Mouse (Mus musculus): ENCODE measurements around the gene Zhx3.

Gene Zhx3

DNA sequence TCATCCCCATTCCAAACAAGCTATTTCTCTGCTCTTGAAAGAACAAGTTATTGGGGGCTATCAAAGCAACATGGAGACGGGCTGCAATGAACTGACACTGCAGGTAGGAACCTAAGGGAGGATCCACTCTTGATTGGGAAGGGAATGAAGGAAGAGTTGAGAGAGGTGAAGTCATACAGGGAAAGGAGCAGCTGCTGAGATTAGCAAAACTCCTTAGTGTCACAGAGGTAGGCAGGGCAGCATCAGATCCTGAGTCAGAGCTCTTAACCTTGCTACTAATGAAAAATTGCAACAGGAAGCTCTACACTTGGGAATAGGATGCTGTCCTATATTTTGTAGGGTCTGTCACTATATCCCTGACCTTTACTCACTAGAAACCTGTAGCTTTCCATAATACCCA, 71.8 kb downstream of the Zhx3 start:
- DNase-seq, result no peak

DNA sequence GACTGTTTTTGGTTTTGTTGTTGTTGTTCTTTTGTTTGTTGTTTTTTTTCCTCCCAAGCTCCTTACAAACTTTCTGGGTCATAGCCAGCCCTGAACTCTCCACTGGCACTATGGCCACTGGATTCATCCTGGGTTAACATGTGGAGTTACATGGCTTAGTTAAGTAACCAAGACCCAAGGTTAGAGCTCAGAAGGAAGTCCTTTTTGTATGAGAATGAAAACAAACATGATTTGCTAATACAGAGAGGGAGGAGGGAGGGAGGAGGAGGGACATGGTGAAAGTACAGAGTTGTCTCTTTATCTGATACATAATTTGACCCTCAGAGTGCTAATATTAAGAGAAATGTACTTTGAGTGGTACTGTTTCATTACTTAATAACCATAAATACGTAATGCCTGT, 74.6 kb downstream of the Zhx3 start:
- DNase-seq, result peak; percentile 33

DNA sequence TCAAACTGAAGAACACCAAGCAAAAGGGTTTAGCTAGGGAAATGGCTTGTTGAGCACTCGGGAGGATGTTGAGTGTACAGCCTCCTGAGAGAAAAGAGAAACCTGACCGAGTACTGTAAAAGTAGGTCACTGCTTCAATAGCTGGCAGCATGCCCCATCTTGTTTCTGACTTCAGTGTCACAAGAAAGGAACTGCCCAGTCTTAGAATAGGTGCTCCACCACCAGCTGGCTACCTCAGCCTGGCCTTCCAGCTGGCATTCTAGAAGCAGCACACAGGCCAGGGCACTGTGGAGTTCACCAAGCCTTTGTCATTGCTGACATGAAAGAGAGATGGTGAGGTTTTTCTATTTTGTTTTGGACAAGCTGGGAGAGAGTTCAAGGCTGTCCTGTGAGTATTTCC, 75.8 kb downstream of the Zhx3 start:
- DNase-seq, result peak; percentile 87

DNA sequence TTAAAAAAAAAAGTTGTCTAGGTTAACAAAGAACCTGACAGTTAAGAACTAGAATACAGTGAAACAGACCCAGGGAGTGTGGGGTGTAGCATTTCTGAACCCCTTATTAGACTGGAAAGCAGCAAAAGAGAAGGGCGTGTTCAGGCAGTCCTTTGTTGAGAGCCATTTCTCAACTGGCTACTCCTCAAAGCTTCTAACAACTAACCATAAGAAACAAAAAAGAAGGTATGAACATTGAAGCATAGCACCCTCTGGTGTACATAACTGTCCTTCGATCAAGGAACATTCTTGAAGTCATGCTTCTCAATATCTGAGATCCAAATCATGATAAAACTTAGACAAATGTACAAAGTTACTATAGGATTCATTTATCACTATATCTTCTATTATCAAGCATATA, 79.7 kb downstream of the Zhx3 start:
- DNase-seq, result no peak

DNA sequence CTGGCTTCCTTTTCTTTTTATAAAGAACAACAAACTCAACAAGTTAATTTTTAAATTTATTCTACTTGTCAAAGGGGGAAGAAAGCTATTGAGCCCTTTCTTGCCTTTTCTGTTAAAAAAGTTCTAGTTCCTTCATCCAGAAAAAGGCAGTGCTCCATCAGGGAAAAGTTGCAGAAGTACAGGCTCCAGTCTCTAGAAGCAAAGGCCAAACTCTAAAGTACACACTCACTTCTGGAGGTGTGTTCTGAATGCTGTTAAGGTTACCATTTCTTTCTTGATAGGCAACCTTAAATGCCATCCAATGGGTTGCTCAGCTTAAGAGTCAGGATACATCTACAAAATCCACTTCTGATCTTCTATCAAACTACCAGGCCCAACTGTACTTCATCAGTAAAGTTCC, 83.1 kb downstream of the Zhx3 start:
- no peak for DNase-seq

DNA sequence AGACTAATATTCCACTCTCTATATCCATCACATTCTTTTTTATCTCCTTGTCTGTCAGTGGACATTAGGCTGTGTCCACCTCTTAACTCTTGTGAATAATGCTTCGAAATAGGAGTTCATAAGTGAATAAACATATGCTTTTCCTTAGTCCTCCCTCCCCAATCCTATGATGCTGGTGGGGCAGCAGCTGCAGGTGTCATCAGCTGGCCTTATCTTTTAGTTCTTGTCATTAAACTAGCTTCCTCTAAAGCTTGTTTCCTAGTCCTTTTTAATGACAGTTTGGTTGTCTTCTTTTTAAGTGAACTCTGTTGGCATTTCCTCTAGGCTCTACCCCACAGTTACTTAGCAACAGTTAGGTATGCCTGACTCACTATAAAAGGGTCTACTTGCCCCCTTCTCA, 83.8 kb downstream of the Zhx3 start:
- no peak for DNase-seq

DNA sequence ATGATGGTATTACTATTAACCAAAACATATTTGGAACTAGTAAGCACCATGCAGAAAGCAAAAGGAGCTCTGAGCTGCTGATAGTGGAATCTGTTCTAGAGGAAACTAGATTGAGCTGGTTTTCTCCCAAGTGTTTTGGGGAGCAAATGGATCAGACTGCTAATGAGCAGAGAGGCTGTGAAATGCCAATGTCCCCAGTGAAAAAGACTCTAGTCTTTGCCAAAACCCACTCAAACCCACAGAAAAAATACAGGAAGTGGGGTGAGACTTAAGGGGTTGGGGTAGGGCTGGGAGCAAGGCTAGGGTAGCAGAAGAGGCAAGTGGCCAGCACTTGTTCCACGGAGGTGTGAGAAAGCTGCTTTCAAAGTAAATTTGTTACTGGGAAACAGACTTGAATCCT, 86.5 kb downstream of the Zhx3 start:
- DNase-seq, result no peak

DNA sequence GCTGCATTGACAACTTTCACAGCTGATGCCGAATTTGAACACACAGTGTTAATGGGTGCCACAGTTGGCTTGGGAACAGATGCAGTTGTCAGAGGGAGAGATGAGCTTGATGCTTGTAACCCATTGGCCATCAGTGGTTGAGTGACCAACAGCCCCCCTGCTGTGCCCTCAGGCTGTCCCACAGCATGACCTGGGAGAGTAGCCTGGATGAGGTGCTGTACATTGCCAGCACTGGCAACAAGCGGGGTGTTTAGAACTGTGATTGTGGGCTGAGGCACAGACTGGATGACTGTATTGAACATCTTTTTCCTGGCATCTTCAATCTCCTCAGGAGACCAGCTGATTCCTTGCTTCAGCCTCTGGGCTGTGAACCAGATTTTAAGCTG, 92.0 kb downstream of the Zhx3 start:
- no peak for DNase-seq

DNA sequence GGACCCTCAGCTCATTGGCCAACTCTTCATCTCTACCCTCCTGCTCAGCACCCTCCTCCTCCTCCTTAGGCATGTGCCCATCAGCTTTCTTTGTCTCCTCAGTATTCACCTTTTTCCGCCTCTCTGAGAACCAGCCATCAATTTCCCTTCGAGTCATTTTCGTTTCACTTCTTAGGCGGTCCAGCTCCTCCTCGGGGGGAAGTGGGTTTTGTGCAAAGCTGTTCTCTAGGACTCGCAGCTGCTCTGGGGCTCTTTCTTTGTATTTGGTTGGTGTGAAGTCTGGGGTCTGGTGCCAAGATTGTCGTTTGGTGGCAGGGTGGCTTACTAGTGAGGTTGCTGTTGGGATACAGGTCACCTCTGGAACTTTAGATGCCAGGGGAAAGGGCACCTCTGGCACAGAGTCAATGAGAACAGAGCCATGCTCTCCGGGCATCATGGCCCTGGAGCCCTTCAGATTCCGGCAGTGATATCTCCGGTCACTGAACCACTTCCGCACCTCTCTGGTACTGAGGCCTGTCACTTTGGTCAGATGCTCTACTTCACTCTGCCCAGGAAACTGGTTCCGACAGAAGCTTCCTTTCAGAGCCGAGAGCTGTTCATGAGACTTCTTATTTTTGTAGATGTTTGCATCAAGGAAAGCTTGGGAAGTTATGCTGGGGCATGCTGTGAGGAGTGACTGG, 92.5 kb downstream of the Zhx3 start:
- no peak for DNase-seq

DNA sequence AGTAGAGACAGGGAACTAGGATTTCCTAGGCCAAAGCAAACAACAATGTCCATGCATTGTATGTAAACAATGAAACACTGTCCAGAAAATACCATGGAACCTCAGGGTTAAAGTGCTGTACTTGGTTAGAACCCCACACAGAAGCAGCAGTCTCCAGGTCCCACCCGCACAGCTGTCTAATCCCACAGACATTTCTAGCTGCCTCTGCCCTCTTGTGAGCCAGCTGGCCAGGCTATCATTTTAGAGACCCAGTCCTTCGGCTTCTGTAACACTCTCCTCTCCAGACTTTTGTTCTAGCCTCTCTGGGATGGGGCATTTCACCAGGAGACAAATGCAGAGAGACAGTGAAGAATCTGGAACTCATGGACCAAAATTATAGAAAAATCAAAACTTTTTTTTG, 94.8 kb downstream of the Zhx3 start:
- DNase-seq, result no peak

DNA sequence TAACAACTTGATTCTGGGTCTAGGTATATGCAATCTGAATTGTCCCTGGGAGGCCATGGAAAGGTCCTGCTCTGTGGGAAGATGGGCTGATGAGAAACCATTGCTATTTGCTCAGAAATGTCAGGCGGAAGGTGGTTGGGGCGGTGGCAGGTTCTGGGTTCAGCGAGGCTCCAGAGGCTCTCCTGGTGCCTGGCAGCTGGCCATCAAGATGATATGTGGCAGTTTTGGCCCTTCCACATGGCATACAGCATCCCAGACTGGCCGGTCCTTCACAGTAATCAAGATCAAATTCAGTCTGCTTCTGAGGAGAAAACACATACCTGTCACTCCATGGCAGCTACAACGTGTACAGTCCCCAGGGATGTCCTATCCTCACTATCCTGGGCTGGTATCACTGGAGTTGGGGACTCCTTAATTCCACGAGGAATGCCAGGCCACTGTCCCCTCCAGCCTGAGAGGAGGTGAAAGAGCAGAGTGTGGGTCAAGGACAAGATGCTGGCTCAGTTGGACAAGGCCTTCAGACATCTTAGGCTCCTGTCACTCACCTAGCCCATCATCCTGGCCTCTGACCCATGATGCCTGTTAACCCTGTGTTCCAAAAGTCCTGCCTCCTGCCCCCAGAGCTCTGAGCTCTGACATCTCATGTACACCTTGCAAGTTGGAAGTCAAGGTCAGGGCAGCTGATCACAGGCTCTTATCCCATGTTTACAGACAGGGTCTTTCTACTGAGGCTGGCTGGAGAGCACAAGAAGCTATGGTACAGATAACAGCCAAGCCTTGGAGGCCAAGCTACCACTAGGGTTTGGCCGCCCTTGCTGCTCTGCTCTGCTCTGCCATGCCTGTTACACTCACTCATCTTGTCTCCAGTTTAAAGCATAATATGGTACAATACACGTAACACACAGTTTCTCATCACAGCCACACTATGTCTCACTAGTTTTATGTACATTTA, 101.2 kb downstream of the Zhx3 start:
- no peak for DNase-seq

DNA sequence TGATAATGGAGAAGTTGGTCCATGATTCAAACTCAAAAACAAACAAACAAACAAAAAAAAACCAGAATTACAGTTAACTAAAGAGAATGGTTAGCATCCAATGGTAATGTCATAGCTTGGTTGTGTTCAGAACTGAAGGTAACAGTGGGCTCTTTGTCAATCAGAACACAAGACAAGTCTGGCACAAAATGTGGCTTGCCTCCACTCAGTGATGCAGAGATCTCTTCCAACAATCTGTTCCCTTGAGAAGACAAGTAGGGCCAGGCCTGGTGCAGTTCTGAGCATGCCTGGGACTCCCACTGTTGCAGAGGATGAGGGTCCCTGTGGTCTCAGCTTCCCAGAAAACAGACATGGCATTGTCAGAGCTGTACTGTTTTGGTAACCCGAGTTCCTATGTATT, 101.9 kb downstream of the Zhx3 start:
- DNase-seq, result no peak

DNA sequence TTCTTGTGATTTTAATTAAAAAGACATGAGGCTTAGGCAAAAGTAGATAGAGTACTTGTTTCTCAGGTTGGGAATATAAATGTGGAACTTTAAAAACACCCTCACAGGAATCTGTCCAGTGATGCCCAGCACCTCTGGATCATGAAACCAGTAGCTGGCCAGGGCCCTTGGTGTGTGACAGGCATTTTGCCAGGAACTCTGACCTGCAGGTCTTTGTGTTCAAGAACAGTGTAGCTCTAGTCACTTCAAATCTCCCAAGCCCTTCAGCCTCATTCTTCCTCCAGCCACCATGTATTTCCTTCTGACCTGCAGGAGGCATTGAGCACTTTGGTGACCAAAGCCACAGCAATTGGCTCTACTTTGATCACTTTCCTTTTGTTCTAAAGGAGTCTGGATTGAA, 102.4 kb downstream of the Zhx3 start:
- DNase-seq, result peak; percentile 42

DNA sequence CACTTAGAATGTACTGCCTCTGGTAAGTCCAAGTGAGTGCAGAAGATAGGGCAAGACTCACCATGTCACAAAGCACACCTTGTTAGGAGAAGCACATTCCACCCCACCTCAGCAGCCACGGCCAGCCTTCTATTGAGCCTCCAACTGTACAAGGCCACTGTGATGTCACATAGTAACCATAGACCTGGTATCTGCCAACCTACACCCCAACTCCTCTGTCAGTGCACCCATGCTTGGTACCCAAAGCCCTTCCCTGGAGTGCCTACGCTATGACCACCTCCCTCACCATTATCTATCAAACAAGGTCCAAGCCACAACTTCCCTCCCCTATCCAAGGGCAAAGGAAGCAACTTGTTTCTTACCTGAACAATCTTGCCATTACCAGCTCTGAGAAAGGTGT, 103.8 kb downstream of the Zhx3 start:
- no peak for DNase-seq

DNA sequence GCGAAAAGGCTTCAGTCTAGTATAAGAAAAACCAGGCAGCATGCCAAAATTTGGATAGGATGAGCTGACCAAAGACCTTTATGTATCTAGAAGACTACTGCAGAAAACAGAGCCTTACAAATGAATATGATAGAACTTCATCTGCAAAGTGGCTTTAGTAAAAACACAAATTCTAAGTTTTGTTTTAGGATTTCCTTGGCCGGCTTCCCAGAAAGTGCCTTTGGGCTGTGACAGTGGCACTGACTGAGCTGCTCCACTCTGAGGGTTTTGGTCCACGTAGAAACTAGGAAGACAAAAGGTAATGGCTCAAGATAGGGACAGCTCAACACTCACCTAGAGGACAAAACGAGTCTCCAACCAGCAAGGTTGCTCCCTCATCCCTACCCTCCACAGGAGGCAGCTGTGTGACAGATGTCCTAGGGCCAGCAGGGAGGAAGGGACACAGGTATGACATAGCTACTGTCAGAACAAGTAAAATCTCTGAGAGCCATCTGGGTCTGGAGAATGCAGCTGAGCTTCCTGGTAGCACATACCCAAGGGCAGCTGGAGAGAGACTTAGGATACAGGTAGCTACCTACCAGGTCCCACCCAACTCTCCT, 104.6 kb downstream of the Zhx3 start:
- no peak for DNase-seq

DNA sequence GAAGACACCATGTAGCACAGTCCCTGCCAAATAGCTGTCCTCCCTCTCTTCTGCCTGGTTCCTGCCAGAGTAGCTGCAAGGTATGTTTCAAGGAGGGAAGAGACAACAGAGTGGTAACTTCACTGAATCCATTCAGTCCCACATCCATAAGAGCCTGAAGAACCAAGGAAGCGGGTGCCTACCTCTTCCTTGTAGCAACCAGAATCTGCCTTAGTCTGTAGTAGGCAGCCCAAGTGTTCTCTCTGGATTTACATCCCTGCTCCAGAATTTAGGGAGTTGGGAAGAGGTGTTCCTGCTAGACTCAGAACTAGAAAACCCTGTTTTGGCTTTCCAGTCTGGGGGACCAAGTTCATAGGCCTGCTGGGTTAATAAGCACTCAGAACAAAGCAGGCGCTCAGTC, 105.6 kb downstream of the Zhx3 start:
- DNase-seq, result no peak

DNA sequence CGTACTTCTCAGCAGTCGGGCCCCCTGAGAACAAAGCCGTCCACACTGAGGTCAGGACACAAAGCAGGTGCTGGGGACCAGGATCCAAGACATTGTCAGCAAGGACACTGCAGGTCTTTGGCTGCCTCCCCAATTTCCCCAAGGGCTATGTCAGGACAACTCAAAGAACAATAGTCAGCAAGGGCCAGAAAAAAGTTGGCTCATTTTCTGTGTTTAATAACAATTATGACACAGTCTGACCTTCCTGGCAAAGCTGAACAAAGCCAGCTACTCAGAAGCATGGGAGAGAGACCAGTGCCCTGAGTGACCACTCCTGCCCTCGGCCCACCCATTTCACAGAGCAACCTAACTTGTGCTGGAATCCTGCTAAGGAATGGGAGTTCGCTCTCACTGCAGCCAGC, 106.4 kb downstream of the Zhx3 start:
- DNase-seq, result peak; percentile 80

DNA sequence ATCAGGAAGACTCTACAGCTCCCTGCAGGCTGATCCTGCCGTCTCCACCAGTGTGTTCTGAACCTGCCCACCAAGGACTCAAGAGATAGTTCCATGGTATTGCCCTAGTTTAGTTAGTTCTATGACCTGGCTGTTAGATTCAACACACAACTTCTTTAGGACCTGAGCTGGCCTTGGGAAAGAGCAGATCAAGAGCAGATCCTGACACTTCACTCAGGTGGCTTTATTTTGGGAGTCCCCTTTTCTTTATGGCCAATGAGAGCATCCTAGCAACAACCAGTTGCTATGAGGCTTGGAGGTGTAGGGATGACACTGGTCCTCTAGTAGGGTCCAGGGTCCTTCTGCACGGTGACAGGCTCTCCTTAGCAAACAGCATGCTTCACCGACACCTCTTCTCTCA, 107.7 kb downstream of the Zhx3 start:
- no peak for DNase-seq

DNA sequence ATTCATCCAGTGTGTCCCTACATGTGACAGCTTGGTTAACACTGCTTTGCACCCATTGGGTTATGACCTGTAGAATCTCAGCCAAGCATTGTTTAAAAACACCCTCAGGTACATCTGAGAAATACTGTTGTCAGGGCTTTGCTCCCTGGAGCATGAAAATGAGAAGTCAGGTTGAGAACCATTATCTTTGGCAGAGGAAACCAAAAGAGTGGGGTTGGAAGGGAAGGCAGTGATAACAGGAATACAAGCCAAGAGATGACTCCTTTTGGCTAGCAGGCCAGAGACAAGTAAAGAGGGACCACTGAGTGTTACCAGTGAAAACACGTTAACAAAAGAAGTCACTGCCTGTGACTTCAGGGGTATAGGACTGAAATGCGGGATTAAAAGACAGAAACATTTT, 108.4 kb downstream of the Zhx3 start:
- DNase-seq, result no peak

DNA sequence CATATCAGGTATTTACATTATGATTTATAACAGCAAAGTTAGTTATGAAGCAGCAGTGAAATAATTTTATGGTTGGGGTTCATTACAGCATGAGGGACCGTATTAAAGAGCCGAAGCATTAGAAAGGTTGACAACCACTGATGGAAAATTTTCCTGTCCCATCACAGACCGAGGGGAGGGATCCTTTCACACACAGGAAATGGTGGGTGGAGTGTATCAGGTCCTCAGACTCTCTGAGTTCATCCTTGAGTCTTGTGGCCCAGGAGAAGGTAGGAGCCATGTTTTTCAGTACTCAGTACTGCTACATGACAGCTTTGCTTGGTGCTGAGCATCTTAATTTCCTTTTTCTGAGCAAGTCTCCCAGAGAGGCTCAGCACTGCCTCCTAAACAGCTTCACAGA, 109.0 kb downstream of the Zhx3 start:
- DNase-seq, result no peak

DNA sequence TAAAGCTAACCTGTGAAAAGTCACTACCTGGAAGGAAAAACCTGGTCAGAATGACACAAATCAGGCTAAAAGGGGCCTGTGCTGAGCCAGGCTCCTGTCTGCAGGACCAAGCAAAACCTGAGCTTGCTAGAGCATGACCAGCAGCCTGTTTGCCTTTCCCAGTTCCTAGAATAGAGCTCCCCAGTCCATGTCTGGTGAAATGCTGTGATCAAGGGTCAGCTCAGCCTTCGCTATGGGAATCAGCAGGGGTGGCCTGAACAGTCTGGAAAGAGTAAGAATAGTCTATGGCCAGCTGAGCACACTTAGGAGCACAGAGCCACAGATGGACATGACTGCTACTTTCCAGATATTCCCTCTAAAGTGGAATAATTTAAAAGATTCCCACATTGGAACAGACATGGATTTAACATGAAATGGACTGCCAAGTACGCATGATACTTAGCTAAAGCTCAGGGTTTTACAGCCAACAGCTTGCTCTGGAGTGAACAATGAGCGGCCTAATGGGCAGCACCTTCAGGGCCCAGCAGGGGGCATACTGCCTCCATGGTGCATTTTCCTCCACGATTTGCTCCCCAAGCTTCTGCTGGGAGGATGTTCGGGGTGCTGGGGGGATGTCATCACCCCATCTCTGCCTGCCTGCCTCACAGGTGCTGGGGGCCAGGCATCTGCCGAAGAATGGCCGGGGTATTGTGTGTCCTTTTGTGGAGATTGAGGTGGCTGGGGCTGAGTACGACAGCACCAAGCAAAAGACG, 112.2 kb downstream of the Zhx3 start:
- DNase-seq, result peak; percentile 69

DNA sequence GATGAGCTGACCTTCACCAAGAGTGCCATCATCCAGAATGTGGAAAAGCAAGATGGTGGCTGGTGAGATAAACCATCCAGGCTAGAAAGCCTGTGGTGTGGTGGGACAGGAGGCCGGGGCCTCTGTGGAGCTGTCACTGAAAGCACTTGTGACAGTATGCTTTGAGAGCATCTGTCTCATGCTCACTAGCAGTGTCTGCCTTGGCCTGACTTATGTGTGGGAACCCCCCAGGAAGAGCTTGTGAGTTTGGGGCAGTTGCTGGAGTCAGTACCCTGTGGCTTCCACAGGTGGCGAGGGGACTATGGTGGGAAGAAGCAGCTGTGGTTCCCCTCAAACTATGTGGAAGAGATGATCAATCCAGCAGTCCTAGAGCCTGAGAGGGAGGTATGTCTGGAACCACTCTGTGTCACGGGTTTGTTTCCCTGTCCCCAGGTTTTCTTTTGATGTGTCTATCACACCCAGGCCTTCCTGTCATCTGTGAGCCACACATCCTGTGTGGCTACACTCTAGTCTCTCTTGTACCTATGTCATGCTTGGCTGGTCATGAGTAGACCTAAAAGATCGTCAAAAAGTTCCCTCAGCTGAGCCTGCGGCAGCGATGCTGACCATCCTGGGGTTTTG, 116.1 kb downstream of the Zhx3 start:
- no peak for DNase-seq

DNA sequence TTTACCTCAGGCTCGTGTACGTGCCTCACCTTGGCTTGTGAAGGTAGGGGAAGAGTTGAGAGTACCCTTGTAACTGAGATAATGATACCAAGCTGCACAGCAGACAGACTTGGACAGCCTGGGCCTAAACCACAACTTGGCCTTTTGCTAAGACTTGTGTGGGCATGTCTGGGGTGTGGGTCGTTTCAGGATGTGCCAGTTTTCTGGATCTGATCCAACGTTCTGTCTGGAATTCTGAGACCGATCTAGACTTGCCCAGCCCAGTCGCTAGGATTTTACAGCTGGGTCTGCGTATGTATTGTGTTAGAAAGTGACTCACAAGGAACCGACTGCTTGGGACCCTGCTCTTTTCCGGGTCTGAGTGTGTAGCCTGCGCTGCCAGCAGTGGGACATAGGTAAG, 125.7 kb downstream of the Zhx3 start:
- no peak for DNase-seq
